Mouse (Mus musculus): ENCODE measurements around the gene Slc7a5.
A peak's percentile ranks its signal among the peaks of the same experiment; 100 is the strongest.

Slc7a5 gene

DNA sequence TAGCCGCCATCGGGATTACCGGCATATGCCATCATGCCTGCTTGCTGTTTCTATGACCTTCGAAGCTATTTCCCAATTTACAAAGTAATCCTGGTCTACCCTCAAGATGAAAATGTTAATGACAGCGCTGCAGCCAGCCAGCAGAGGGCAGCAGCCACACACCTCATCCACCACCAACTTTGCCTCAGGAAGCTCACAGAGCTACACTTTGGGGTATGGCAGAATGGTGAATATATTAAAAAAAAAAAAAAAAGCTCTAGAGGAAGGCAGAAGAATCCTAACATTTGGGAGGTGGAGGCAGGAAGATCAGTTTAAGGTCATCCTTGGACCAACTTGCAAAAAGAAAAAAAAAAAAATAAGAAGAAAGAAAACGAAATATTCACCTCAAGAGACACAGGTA, 57.5 kb downstream of the Slc7a5 start:
- DNase-seq (ENCODE audit: low spot score): peak; percentile 68

DNA sequence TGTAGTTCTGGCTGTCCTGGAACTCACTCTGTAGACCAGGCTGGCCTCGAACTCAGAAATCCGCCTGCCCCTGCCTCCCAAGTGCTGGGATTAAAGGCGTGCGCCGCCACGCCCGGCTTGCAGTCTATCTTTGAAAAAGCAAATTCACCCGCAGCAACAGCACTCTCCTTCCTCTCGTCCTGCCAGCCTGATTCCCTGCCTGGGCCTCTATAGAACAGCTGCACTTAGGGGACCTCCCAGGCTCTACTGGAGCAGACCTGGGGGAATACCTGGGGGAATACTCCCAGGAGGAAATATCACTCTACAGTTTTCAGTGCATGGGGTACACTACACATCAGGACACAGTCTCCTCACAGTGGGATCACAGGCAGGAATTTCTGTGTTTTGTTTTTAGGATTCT, 58.2 kb downstream of the Slc7a5 start:
- no peak for DNase-seq (ENCODE audit: low spot score)

DNA sequence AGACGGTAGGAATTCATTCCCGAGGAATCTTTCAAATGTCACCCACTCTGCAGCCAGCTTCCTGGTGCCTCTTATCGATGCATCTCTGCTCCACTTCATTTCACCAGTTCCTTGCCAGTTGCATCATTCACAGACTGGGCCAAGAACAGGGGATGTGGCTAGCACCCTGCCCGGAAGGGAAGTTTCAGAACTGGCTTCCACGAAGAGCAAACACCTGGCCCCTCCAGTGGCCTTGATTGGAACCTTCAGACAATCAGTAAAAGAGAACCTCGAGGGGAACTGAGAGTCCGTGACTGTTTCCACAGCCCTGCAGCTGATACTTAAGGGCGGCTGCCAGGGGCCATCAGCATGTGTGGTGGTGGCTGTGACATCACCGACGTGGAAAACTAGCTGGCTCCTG, 59.0 kb downstream of the Slc7a5 start:
- no peak for DNase-seq (ENCODE audit: low spot score)

DNA sequence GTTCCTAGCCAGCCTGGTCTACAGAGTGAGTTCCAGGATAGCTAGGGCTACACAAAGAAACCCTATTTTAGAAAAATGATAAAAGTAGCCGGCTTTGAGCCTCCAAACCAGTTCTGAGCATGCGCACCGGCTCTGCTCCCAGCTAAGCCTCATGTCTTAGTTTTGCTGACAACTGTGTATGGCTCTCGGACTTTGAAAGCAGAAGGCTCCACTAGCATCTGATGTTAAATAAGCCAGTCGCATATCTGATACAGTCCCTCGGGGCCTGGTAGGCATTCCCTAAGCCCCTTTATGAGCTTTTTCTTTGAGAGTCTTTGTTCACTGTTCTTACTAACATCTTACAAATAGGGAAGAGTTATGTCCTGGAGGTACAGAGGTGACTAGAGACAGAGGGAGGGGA, 59.5 kb downstream of the Slc7a5 start:
- DNase-seq (ENCODE audit: low spot score): no peak

DNA sequence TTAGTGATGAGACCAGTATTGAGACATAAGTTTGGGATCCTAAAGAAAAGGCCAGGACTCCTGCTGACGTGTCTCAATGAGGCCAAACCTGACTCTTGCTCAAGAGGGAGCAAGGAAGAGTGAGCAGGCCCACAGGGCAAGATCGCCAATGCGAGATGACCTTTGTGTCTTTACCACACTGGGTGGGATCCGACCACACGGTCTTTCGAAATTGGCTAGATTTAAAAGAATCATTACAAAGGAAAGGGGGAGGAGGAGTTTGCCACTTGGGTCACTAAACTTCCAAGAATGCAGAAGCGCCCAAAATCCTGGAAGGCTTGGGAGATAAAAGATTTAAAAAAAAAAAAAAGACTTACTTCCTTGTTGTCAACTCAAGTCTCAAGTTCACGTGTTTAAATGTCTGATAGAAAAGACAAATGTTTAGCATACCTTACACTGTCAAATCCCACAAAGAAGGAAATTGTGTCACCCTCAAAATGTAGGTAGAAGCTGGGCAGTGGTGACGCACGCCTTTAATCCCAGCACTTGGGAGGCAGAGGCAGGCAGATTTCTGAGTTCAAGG, 60.2 kb downstream of the Slc7a5 start:
- no peak for DNase-seq (ENCODE audit: low spot score)

DNA sequence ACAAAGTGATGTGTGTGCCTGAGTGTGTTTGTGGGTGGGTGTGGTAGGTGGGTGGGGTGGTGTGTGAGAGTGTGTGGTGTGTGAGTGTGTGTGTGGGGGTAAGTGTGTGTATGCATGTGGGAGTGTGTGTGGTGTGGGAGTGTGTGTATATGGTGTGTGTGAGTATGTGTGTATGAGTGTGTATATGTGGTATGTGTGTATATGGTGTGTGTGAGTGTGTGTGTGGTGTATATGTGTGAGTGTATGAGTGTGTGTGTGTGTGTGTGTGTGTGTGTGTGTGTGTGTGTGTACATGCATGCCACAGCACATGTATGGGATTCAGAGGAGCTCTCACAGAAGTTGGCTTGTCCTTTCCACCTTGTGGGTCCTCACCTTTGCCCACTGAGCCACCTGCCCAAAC, 60.7 kb downstream of the Slc7a5 start:
- DNase-seq (ENCODE audit: low spot score): no peak

DNA sequence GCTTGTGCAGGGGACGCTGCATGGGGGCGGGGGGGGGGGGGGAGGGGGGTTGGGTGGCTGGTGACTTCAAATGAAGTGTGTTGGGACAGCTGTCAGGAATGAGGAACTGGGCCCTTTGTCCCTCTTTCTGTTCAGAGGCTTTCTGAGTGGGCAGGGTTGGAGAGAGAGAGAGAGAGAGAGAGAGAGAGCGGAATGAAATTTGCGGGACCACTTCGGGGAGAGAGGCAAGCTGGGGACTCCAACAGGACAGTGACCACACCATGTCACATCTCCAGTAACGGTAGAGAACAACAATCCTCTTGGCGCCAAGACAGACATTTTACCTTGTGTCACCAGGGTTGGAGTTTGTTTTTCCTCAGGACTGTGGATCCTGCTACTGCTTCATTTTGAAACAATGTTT, 62.7 kb downstream of the Slc7a5 start:
- no peak for DNase-seq (ENCODE audit: low spot score)

DNA sequence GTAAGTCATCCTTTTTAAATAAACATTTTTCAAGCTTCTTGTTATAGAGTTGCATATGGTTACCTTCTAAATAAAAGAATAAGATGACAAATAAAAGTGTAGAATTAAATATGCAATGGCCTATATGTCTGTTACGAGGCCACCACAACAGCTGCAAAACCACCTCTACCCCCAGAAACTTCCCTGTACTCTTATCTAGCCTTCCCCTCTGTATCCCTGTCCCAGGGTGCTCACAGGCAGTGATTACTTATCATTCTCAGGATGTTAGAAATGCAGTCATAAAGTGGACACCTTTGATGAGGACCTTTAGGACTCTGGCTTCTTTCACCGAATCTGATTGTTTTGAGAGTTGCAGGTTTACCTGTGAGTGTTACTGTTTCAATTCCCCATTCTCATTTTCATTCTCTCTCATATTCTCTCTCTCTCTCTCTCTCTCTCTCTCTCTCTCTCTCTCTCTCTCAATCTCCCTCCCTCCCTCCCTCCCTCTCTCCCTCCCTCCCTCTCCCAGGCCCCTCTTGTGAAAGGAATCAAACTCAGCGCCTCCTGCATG, 64.2 kb downstream of the Slc7a5 start:
- DNase-seq (ENCODE audit: low spot score): no peak

DNA sequence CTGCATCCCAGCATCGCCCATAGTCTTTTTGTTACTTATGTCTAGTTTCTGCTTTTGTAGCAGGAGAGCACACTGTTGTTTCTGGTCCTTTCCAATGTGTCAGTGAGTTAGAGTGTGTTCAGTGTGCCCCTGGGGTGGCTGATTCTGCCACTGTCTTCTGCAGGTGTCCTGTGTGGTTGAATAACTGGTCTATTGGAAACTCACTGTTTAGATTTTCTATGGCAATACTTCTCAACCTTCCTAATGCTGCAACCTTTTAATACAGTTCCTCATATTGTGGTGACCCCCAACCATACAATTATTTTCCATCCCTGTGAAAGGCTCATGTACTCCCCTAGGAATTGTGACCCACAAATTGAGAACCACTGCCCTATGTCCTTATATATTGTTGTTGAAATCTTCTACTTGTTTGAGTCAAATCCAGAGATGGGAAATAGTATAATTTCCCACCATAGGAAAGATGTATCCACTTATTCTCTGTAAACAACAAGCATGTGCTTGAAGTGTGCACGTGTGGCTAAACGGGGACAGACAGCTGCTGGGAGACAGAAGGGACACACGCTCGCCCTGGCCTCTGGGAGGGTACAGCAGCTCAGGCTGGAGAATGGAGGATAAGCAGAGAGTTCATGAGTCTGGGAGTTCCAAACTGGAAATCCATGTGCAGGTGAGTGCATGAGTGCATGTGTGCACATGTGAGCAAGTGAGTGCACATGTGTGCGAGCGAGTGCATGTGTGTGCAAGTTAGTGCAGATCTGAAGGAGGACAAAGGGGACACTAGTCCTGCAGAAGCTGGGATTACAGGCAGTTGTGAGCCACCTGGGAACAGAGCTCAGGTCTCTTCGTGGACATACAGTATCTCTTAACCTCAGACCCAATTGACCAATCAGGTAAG, 65.2 kb downstream of the Slc7a5 start:
- DNase-seq (ENCODE audit: low spot score): no peak

DNA sequence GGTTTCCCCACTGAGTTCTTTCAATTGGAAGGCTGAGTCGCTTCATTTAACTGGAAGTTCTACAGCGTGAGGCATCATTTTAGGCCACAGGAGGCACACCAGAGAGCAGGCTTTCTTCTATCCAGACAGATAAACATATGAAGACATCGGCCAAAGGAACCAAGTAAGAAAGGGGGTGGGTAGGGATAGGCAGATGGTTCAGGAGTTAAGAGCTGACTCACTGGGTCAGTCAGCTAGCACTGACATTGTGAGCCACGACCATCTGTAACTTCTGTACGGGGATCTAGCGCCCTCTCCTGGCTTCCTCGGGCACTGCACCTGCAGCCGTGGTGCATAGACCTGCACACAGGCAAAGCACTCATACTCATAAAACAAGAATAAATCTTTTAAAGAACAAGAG, 66.3 kb downstream of the Slc7a5 start:
- DNase-seq (ENCODE audit: low spot score): peak; percentile 59

DNA sequence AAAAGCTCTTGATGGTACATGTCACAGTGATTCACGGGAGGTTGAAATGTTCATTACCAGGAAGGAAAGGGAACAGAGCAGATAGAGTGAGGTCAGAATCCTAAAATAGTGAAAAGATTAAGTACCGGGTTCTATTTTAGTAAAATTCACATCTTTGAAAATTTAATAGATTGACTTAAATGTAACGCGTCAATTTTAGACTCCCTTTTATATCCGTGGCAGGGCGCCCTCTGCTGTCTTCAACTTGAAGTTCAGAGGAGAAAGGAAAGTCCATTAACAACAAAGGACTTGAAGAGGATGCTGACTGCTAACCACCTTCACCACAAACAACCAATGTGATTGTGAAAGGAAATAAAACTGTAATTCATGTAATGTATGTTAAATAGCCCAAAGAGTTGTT, 75.0 kb downstream of the Slc7a5 start:
- DNase-seq (ENCODE audit: low spot score): no peak

DNA sequence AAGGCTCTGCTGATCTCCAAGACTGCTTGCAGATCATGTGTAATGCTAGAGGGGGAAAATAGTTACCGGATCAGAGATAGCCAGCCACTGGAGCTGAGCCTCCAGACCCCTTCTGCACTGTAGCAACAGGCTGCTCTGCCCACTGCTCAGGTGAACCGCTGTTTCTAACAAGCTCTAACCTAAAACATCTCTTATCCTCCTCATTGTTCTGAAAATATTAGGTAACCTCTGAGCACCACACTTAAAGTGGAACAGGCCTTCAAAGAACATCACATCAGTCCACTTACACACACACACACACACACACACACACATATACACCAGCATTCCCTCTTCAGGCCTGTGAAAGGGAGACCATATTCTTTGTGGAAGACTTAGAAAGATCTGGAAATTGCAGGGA, 75.4 kb downstream of the Slc7a5 start:
- DNase-seq (ENCODE audit: low spot score): no peak

Measured in left cerebral cortex, adult 11 months (tissue).